Mouse (Mus musculus) brain, embryonic 14.5 days (tissue): ENCODE data around the gene Tfr2. TPM values are rescaled to one million over a fixed set of nuclear protein-coding genes. Genes with fewer than 3 reads are reported as not detected.
A peak's percentile ranks its signal among the peaks of the same experiment; 100 is the strongest.

Source experiments
- DNase-seq: peaks from one replicate; pipeline ENCODE4 v3.0.0-alpha.2; 2011; ENCODE audit warnings: low read depth
- CTCF ChIP-seq: fragments of 200-500 bp; IDR thresholded peaks from 2 replicates; pipeline ENCODE4 v1.5.1; 2012; ENCODE audit warnings: inconsistent platforms, mild to moderate bottlenecking, moderate library complexity, borderline replicate concordance; ENCODE audit not compliant: insufficient read depth, insufficient read length; ENCODE audit errors: extremely low read depth
- POLR2A ChIP-seq: fragments of 200-500 bp; IDR thresholded peaks from 2 replicates; pipeline ENCODE4 v1.6.1; 2012; ENCODE audit warnings: mild to moderate bottlenecking, inconsistent platforms, borderline replicate concordance; ENCODE audit not compliant: poor library complexity, insufficient read depth, insufficient read length, severe bottlenecking; ENCODE audit errors: extremely low read depth
- polyA plus RNA-seq: library from polyadenylated mRNA; depleted of rRNA; stranded (reverse); fragments of >200 nt; gene quantifications from 2 replicates; pipeline ENCODE4 v1.2.3, GENCODE M21; 2012; rRNA removed

Gene Tfr2
- polyA plus RNA-seq = 9.4 and 13.5 TPM in 2 replicates

- TF ChIP-seq POLR2A (no peak), CTCF (no peak)
- DNase-seq = no peak
Measured at GRCm38 (mm10) chr5:137569665-137570064, at the start of gene Tfr2. Tfr2 (plus strand) TSS chr5:137569840.

- TF ChIP-seq CTCF (no peak), POLR2A (no peak)
- no peak for DNase-seq
Measured at GRCm38 (mm10) chr5:137521861-137522260, 47.8 kb upstream of the Tfr2 start.

GRCm38 (mm10) chr5:137522711-137523110, 46.9 kb upstream of the Tfr2 start:
- no peak for DNase-seq
- no peak for TF ChIP-seq CTCF
- TF ChIP-seq POLR2A = no peak

- no peak for DNase-seq
- TF ChIP-seq CTCF (no peak), POLR2A (no peak)
Measured at GRCm38 (mm10) chr5:137523396-137524250, 46.0 kb upstream of the Tfr2 start.

- TF ChIP-seq POLR2A = no peak
- no peak for TF ChIP-seq CTCF
- no peak for DNase-seq
Measured at GRCm38 (mm10) chr5:137524251-137524515, 45.5 kb upstream of the Tfr2 start.

GRCm38 (mm10) chr5:137524671-137525070, 45.0 kb upstream of the Tfr2 start:
- no peak for TF ChIP-seq POLR2A
- no peak for DNase-seq

- TF ChIP-seq CTCF (no peak), POLR2A (no peak)
- no peak for DNase-seq
Measured at GRCm38 (mm10) chr5:137525511-137525910, 44.1 kb upstream of the Tfr2 start.

- TF ChIP-seq POLR2A (no peak), CTCF (no peak)
- peak; percentile 57 for DNase-seq
Measured at GRCm38 (mm10) chr5:137526192-137526936, 43.3 kb upstream of the Tfr2 start.

GRCm38 (mm10) chr5:137527413-137527812, 42.2 kb upstream of the Tfr2 start:
- no peak for DNase-seq
- no peak for TF ChIP-seq CTCF
- no peak for TF ChIP-seq POLR2A

GRCm38 (mm10) chr5:137528247-137528968, 41.2 kb upstream of the Tfr2 start:
- TF ChIP-seq CTCF = no peak
- no peak for TF ChIP-seq POLR2A
- no peak for DNase-seq

GRCm38 (mm10) chr5:137529221-137529995, 40.2 kb upstream of the Tfr2 start:
- no peak for TF ChIP-seq POLR2A
- TF ChIP-seq CTCF = no peak
- DNase-seq = no peak
